20 mouse cellular contexts compared by ENCODE assay signal in genomic region chr7:66094141-66094540, GRCm38 (mm10). TPM values are rescaled to one million over a fixed set of nuclear protein-coding genes. Genes with fewer than 3 reads are reported as not detected.
DNase-seq lines count a peak whose midpoint lies in the region; ATAC-seq and TF ChIP-seq lines count a peak whose summit lies in the region.
"Had no signal": no experiment of that assay in that cellular context is flagged by ENCODE, and none has a peak within 500 bp of the region (broad histone marks: within the 10 kb centered on the region; RNA-seq: fewer than 3 reads in every experiment).

No protein-coding gene starts in this region.

- WGBS in cerebellum, adult 2 months, result 14% methylated on average over 5 of the region's 5 CpGs

- no peaks in the 10 kb centered on the region for H3K27me3 ChIP-seq in cerebellum, adult 2 months (ENCODE audit: control insufficient read depth, insufficient read depth, low read length)
- H3K27me3 ChIP-seq: forebrain, embryonic 12.5 days; liver, embryonic 15.5 days; neural tube, embryonic 12.5 days had no signal

- ATAC-seq in cerebellum, adult (ENCODE audit: insufficient number of reproducible peaks, low FRiP score, low TSS enrichment), result no peak

- peak; percentile 65 for DNase-seq in cerebellum, adult 11-12 months
- DNase-seq in kidney, postnatal 36 days, result peak; percentile 44 to 80
- DNase-seq in kidney, postnatal 10 days, result no peak
- peak; percentile 47 to 61 for DNase-seq in cerebellum, adult 2 months
- peak; percentile 50 for DNase-seq in skeletal muscle tissue, adult 2 months (ENCODE audit: low read depth, low spot score)
- DNase-seq in layer of hippocampus, postnatal 36 days, result no peak
- DNase-seq: lung, postnatal 36 days; midbrain, embryonic 14.5 days; spleen, adult 18-20 months had no signal

- peaks cover 3% of the 10 kb centered on the region; the same call in 1 of the 2 replicates for H3K4me1 ChIP-seq in cerebellum, adult 2 months (ENCODE audit: control insufficient read depth, insufficient read depth, low read length)
- H3K4me1 ChIP-seq: forebrain, embryonic 12.5 days; liver, embryonic 15.5 days; neural tube, embryonic 12.5 days had no signal

- H3K27ac ChIP-seq in cerebellum, adult 2 months (ENCODE audit: insufficient read depth, low read length), result no peak overlapping the region
- H3K27ac ChIP-seq: forebrain, embryonic 12.5 days; liver, embryonic 15.5 days; neural tube, embryonic 12.5 days had no signal

- no peak overlapping the region for H3K4me3 ChIP-seq in cerebellum, adult 2 months (replicated peaks; ENCODE audit: insufficient read depth, low read depth, low read length)
- H3K4me3 ChIP-seq: forebrain, embryonic 12.5 days; liver, embryonic 15.5 days; neural tube, embryonic 12.5 days had no signal

- TF ChIP-seq POLR2A in cerebellum, adult 2 months (IDR thresholded peaks at IDR 0.05; ENCODE audit: borderline replicate concordance, insufficient read depth, low read length), result no peak

- TF ChIP-seq CTCF in cerebellum, adult 2 months (IDR thresholded peaks at IDR 0.05; ENCODE audit: borderline replicate concordance, insufficient read depth, low read depth, low read length), result no peak

RNA-seq across cellular contexts. Expression of gene Selenos, which starts 14.7 kb away (rescaled TPM):
- 113 and 123 TPM in 2 replicates for polyA plus RNA-seq in cerebellum, adult 2 months (2012; rRNA removed)
- total RNA-seq in layer of hippocampus, postnatal 36 days (2021), result 10 to 100 TPM; 53.5 to 55.9 TPM

RNA-seq across cellular contexts. Expression of gene Chsy1, which starts 15.2 kb away (rescaled TPM):
- 6.1 and 6.8 TPM in 2 replicates for polyA plus RNA-seq in cerebellum, adult 2 months (2012; rRNA removed)
- total RNA-seq in layer of hippocampus, postnatal 36 days (2021), result 10 to 100 TPM; 16.7 to 17.9 TPM

RNA-seq across cellular contexts. Expression of gene Snrpa1, which starts 35.3 kb away (rescaled TPM):
- polyA plus RNA-seq in cerebellum, adult 2 months (2012; rRNA removed), result 43.8 and 45.9 TPM in 2 replicates
- total RNA-seq in layer of hippocampus, postnatal 36 days (2021), result 10 to 100 TPM; 34.1 to 35.0 TPM

RNA-seq across cellular contexts. Expression of gene Gm45213, which starts 50.7 kb away (rescaled TPM):
- not detected in 2 replicates for polyA plus RNA-seq in cerebellum, adult 2 months (2012; rRNA removed)
- not detected for total RNA-seq in layer of hippocampus, postnatal 36 days (2021)
- total RNA-seq: G1E; left cerebral cortex, postnatal 14 days had no signal
- polyA plus RNA-seq: C2C12; embryonic facial prominence, embryonic 14.5 days; forebrain, embryonic 12.5 days; G1E; heart, embryonic 16.5 days; large intestine, adult 2 months; liver, embryonic 15.5 days; midbrain, embryonic 14.5 days; neural tube, embryonic 12.5 days; testis, adult 2 months had no signal

Comparison
In these comparisons a context has a peak if more than half of its experiments do, and no peak if none do; other contexts are left out.
1. DNase-seq: peak in cerebellum, adult 11-12 months (single experiment), kidney, postnatal 36 days (2 of 2), cerebellum, adult 2 months (2 of 2) and skeletal muscle tissue, adult 2 months (single experiment); none in kidney, postnatal 10 days (single experiment) and layer of hippocampus, postnatal 36 days (0 of 2).